Mouse (Mus musculus): ENCODE measurements at regions not wholly inside any gene's neighbourhood (a gene's known extent, or its start where the extent isn't known, plus 50 kb on each side); places are given as distances from the start of the nearest gene placed in this dataset.
"Not testable (repeated sequence)": the region's sequence is repeated elsewhere in the genome, so short reads cannot be mapped to it uniquely, and the experiment has no call there.

- TF ChIP-seq CTCF, EP300 (IDR thresholded peaks at IDR 0.05): not testable (repeated sequence)
Observed at GRCm38 (mm10) chr12:20843661-20844320, 146.5 kb upstream of the Asap2 start.

Measured in lung, postnatal 0 days (tissue).